ENCODE assay signal across 8 mouse cellular contexts in the genomic region with DNA sequence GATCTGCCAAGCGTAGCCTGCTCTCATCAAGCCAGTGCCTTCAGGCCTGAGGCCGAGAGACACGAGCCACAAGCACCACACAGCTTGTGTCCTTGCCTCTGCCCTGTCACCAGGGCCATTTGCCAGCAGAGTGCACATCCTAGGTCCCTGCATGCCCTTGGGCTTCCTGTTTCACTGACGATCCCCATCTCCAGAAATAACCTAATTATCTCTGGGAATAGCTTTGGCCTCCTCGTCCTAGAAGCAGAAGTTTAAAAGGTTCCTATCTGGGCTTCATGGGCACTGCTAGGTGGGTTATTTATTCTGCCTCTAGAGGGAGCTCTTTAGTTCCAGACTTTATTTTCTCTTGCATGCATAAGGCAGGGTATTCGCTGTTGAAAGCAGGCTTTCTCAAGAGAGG.
A peak's percentile ranks its signal among the peaks of the same experiment; 100 is the strongest.
DNase-seq lines count a peak whose midpoint lies in the region.

No protein-coding gene starts in this region.

- peak; percentile 67 for DNase-seq in embryo, embryonic 10.5 days (ENCODE audit: low spot score)
- DNase-seq in embryo, embryonic 9.5 days (ENCODE audit: extremely low spot score): no peak
- peak; percentile 39 for DNase-seq in ovary, adult 18-20 months (ENCODE audit: low spot score)
- DNase-seq in ovary, postnatal 10 days (ENCODE audit: low spot score): no peak
- DNase-seq in cerebellum, adult 9-10 months: peak; percentile 67
- DNase-seq in kidney, adult 8-10 months: peak; percentile 28 to 55
- peak; percentile 76 for DNase-seq in lung, postnatal 36 days
- no peak for DNase-seq in urinary bladder, postnatal 10 days (ENCODE audit: low spot score)

Comparison
In these comparisons a context has a peak if more than half of its experiments do, and no peak if none do; other contexts are left out.
1. DNase-seq: peak in embryo, embryonic 10.5 days (single experiment), ovary, adult 18-20 months (single experiment), cerebellum, adult 9-10 months (single experiment), kidney, adult 8-10 months (2 of 2) and lung, postnatal 36 days (single experiment); none in embryo, embryonic 9.5 days (single experiment), ovary, postnatal 10 days (single experiment) and urinary bladder, postnatal 10 days (single experiment).